Mouse (Mus musculus): Measurements from ENCODE around the gene Chn2.

GRCm38 (mm10) chr6:54126993-54127697, 87.8 kb downstream of the Chn2 start:
- TF ChIP-seq CTCF (IDR thresholded peaks at IDR 0.05; ENCODE audit: borderline replicate concordance, extremely low read depth, insufficient read depth, insufficient read length) (no peak), POLR2A (IDR thresholded peaks at IDR 0.05; ENCODE audit: borderline replicate concordance, extremely low read depth, insufficient read depth, insufficient read length, poor library complexity, severe bottlenecking) (no peak)
